Mouse (Mus musculus): ENCODE data around the gene Stard3nl.
"Not testable (repeated sequence)": the region's sequence is repeated elsewhere in the genome, so short reads cannot be mapped to it uniquely, and the experiment has no call there.

The Stard3nl gene

GRCm38 (mm10) chr13:19381112-19381828, 14.3 kb downstream of the Stard3nl start:
- no peak for DNase-seq

- no peak for DNase-seq
These were observed 16.3 kb downstream of the Stard3nl start for GRCm38 (mm10) chr13:19379313-19379712.

- no peak for DNase-seq
These were observed 23.4 kb downstream of the Stard3nl start for GRCm38 (mm10) chr13:19372133-19372729.

DNA sequence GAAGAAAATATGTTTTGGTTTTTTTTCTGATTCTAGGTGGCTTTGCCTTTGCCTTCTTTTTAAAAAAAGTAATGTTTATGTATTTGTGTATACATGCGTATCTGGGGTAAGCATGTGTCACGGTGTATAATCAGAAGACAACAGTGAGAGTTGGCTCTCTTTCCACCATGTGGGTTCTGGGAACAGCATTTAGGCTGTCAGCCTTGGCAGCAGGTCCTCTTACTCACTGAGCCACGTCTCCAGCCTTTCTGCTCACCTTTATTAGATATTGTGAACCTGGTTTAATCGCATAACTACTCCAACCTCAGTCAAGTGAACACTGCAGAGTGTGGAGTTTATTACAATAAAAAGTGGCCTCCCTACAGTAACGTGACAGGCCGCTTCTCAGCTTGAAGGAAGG, 26.8 kb downstream of the Stard3nl start:
- DNase-seq = no peak

- DNase-seq = no peak
These were observed 28.1 kb downstream of the Stard3nl start for GRCm38 (mm10) chr13:19367536-19367935.

- DNase-seq = no peak
These were observed 28.7 kb downstream of the Stard3nl start for GRCm38 (mm10) chr13:19366866-19367265.

DNA sequence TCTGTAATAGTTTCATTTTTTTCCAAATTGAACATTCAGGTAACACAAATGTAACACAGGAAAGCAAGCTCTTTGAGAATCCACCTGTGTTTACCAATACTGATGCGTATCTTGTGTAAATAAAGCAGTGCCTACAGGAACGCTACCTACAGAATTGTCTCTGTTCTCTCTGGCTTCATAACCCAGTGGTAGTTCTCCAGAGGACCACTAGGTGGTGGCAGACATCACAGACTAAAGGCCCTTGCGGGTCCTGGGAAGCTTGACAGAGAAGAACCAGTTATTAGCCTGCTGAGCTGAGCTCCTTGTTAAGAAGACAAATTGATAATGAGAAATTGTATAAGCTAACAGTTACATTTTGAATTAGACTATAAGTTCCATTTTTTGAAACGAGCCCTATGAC, 30.0 kb downstream of the Stard3nl start:
- peak; percentile 72 to 77 for DNase-seq

DNA sequence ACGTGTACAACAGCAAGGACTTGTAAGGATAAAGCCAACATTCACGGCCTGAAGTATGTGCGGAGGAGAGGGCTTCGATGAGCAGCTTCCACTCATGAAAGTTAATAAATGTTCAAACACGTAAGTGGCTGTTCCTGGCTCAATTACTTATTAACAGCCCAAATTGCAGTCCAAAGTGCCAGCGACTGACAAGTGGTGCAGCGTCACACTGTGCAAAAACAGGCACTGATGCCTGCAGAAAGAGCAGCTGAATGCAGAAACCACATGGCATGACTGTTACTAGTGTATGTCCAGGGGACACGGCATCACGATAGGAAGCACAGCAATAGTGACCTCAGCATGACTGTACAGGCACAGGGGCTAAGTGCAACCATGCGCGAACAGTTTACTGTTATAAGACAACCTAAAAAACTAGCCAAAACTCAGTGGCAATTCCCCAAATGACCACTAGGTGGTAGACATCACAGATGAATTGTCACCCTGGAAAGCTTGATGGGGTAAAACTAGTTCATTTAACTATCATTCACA, 31.3 kb downstream of the Stard3nl start:
- peak; percentile 57 to 70 for DNase-seq

- DNase-seq = peak; percentile 20 to 40
These were observed 33.2 kb downstream of the Stard3nl start for GRCm38 (mm10) chr13:19362358-19362757.

DNA sequence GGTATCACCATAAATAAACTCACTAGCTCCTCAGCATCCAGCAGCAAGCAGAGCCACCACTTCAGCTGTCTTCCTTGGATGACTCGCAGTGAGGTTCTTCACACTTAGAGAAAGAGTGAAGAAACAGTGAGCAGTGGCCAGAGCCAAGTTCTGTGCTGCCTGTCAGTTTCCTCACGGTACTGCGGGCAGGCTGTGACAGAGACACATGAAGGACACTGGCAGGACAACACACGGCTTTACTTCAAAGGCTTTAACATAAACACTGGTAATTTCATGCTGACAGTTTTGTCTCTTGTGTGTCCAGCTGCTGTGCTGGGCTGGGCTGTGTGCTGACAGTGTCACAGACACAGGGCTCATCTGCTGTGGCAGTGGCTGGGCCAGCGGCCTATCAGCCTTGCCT, 37.6 kb downstream of the Stard3nl start:
- no peak for DNase-seq

GRCm38 (mm10) chr13:19357301-19357700, 38.3 kb downstream of the Stard3nl start:
- no peak for DNase-seq

- no peak for DNase-seq
These were observed 38.9 kb downstream of the Stard3nl start for GRCm38 (mm10) chr13:19356720-19357119.

DNA sequence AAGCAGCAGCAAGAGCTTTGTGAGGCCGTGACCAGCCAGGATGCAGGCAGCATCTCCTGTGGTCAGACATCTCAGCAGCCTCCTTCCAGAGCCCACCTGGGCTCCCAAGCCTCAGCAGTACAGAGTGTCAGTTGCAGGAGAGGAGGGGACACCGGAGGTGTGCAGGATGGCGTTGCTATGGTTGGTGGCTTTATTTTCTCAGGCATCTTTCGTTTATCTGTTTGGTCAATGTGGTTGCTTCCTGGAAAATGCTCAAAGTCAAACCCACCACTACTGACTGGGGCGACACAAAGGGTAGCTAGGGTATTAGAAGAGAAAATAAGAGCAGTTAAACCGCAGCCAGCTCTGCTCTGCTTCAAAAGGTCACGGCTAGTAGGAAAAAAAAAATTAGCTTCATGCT, 39.5 kb downstream of the Stard3nl start:
- no peak for DNase-seq

DNA sequence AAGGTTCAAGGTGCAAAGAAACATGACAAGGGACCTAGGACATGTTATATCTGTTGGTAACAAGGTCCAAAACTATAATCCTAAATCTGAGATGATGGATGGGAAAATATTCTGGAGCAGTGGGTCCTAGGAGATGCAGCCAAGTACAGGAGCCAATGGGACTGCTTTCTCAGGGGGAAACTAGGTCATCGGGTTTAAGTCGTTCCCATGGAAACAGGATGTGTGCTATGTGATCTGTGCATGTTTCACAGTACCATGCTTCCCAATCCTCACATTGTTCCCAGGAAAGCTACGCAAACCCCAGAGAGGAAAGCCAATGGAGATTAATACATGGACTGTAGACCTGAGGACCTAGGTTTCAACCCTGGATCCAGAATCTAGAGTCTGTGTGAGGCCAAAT, 42.8 kb downstream of the Stard3nl start:
- no peak for DNase-seq

- DNase-seq = not testable (repeated sequence)
These were observed 55.2 kb downstream of the Stard3nl start for GRCm38 (mm10) chr13:19340356-19340755.

GRCm38 (mm10) chr13:19336310-19336709, 59.3 kb downstream of the Stard3nl start:
- not testable (repeated sequence) for DNase-seq

Data from kidney, postnatal 4 days (tissue).